ENCODE assay signal across 8 mouse cellular contexts in the genomic region with DNA sequence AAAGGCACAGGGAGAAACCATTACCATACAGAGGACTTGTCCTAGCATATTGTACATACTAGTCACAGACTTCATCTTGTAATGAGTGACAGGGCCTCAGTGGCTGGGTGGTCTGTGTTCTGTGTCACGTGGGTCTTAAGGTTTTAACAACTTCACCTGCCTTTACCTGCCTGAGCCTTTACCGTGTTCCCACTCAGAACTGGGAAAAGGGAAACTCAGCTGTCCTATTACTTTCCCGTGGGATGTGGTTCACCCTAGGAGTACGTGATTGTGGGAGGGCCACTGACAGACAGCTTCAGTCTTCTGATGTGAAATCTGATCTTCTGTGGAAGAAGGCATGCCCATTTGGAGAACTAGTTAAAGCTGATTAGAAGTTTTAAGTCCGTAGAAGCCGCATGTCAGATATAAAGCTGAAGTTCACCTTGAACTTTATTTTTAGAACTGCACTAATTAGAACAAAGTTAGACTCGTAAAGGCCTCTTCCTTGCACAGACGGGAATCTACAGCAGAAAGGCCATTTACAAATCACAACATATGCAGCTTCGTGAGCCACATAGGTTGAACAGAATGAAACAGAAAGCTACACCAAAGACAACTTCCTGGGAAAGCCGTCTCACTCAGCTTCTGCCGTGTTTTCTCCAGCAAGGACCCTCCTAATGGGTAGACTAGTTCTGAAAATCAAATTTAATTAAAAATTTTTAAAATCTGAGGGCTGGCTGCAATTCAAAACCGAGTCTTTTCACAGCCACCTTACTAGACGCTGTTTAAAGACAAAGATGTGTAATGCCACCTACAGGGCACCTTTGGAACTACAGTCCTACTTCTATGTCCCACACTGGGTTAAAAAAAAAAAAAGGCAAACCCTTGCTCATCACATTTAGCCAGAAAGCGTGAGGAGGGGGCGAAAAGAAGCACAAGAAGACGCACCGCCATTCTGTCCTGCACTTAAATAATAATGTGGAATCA. TPM values are rescaled to one million over a fixed set of nuclear protein-coding genes. Genes with fewer than 3 reads are reported as not detected.
DNase-seq lines count a peak whose midpoint lies in the region; ATAC-seq and TF ChIP-seq lines count a peak whose summit lies in the region.

No protein-coding gene starts in this region.

- no peaks in the 10 kb centered on the region for H3K27me3 ChIP-seq in embryonic facial prominence, embryonic 10.5 days (replicated peaks; ENCODE audit: low read depth, poor library complexity, severe bottlenecking)
- no peaks in the 10 kb centered on the region for H3K27me3 ChIP-seq in intestine, postnatal 0 days (replicated peaks; ENCODE audit: control insufficient read depth, insufficient read depth, low read length)
- no peaks in the 10 kb centered on the region for H3K27me3 ChIP-seq in midbrain, embryonic 11.5 days (ENCODE audit: control insufficient read depth, insufficient read depth, low read length)
- H3K27me3 ChIP-seq in spleen, adult 2 months (ENCODE audit: control insufficient read depth, insufficient read depth, low read length), result no peaks in the 10 kb centered on the region

- TF ChIP-seq POLR2A in spleen, adult 2 months (IDR thresholded peaks at IDR 0.05; ENCODE audit: low read depth, low read length), result no peak

- H3K27ac ChIP-seq in embryonic facial prominence, embryonic 10.5 days (replicated peaks), result no peak overlapping the region
- peak overlapping the region; percentile 31 for H3K27ac ChIP-seq in intestine, postnatal 0 days (ENCODE audit: low read depth, low read length)
- H3K27ac ChIP-seq in midbrain, embryonic 11.5 days (ENCODE audit: low read depth, low read length), result no peak overlapping the region
- H3K27ac ChIP-seq in spleen, adult 2 months (ENCODE audit: insufficient read depth, low read length), result no peak overlapping the region

- DNase-seq in A20 (ENCODE audit: low read depth, low spot score), result peak; percentile 87
- DNase-seq in adrenal gland, postnatal 10 days, result peak; percentile 88
- DNase-seq in embryonic facial prominence, embryonic 10.5 days (ENCODE audit: low spot score), result peak; percentile 70
- peak; percentile 94 for DNase-seq in heart, adult 11 months
- peak; percentile 81 for DNase-seq in left cerebral cortex, postnatal 4 days
- peak; percentile 97 for DNase-seq in midbrain, embryonic 11.5 days (ENCODE audit: low spot score, missing footprints)
- peak; percentile 76 to 77 for DNase-seq in spleen, adult 2 months (ENCODE audit: low read depth in 1 of 2, low spot score in 2 of 2)

- no peaks in the 10 kb centered on the region for H3K9me3 ChIP-seq in embryonic facial prominence, embryonic 10.5 days
- H3K9me3 ChIP-seq in intestine, postnatal 0 days (ENCODE audit: control insufficient read depth), result no peaks in the 10 kb centered on the region
- no peaks in the 10 kb centered on the region for H3K9me3 ChIP-seq in midbrain, embryonic 11.5 days (ENCODE audit: control insufficient read depth, low read length)

- 0 out of 2 replicates have a peak overlapping the region, but pooled peaks have one; percentile 8 for H3K9ac ChIP-seq in intestine, postnatal 0 days (ENCODE audit: low read depth, low read length)
- H3K9ac ChIP-seq in midbrain, embryonic 11.5 days (ENCODE audit: low read length), result no peak overlapping the region

- H3K36me3 ChIP-seq in embryonic facial prominence, embryonic 10.5 days (replicated peaks), result peaks cover 38% of the 10 kb centered on the region
- H3K36me3 ChIP-seq in intestine, postnatal 0 days (ENCODE audit: control insufficient read depth, insufficient read depth), result peaks cover 18% of the 10 kb centered on the region
- peaks cover 2% of the 10 kb centered on the region; the same call in 1 of the 2 replicates for H3K36me3 ChIP-seq in midbrain, embryonic 11.5 days (ENCODE audit: control insufficient read depth, insufficient read depth, low read length)
- H3K36me3 ChIP-seq in spleen, adult 2 months (ENCODE audit: control insufficient read depth, insufficient read depth, low read length), result peaks cover 14% of the 10 kb centered on the region

- 28% methylated on average over 17 of the region's 17 CpGs for WGBS in embryonic facial prominence, embryonic 10.5 days
- 22% methylated on average over 17 of the region's 17 CpGs for WGBS in intestine, postnatal 0 days
- 29% methylated on average over 17 of the region's 17 CpGs for WGBS in midbrain, embryonic 11.5 days
- 29% methylated on average over 17 of the region's 17 CpGs for WGBS in spleen, adult 2 months

- ATAC-seq in intestine, postnatal 0 days, result peak; percentile 48; the same call in 1 of the 2 replicates
- ATAC-seq in midbrain, embryonic 11.5 days (ENCODE audit: low FRiP score), result peak; percentile 33; the same call in 1 of the 2 replicates

- H3K4me1 ChIP-seq in embryonic facial prominence, embryonic 10.5 days, result peaks cover 14% of the 10 kb centered on the region
- H3K4me1 ChIP-seq in intestine, postnatal 0 days (replicated peaks; ENCODE audit: control insufficient read depth, insufficient read depth, low read length), result no peaks in the 10 kb centered on the region
- no peaks in the 10 kb centered on the region for H3K4me1 ChIP-seq in midbrain, embryonic 11.5 days (ENCODE audit: control insufficient read depth, insufficient read depth, low read length)
- H3K4me1 ChIP-seq in spleen, adult 2 months (ENCODE audit: control insufficient read depth, insufficient read depth, insufficient read length), result 0 out of 2 replicates have a peak, but pooled peaks cover 3% of the 10 kb centered on the region

- peak overlapping the region; percentile 59 for H3K4me2 ChIP-seq in intestine, postnatal 0 days (replicated peaks; ENCODE audit: low read depth)
- peak overlapping the region; percentile 21; the same call in 1 of the 2 replicates for H3K4me2 ChIP-seq in midbrain, embryonic 11.5 days

- intact Hi-C loops in left cerebral cortex, postnatal 4 days (cut with DNase I), result loop anchor here (10.0 kb wide), 1 partner anchor 109 kb away; no protein-coding TSS in a partner anchor

- H3K4me3 ChIP-seq in embryonic facial prominence, embryonic 10.5 days, result peak overlapping the region; percentile 35; the same call in 1 of the 2 replicates
- H3K4me3 ChIP-seq in intestine, postnatal 0 days (ENCODE audit: low read depth, low read length), result peak overlapping the region; percentile 44
- no peak overlapping the region for H3K4me3 ChIP-seq in midbrain, embryonic 11.5 days (ENCODE audit: low read depth, low read length)
- H3K4me3 ChIP-seq in spleen, adult 2 months (ENCODE audit: extremely low read depth, insufficient read depth, insufficient read length), result peak overlapping the region; percentile 49

- peak; percentile 84 for TF ChIP-seq CTCF in intestine, postnatal 0 days (IDR thresholded peaks at IDR 0.05; ENCODE audit: low read depth)
- TF ChIP-seq CTCF in spleen, adult 2 months (IDR thresholded peaks at IDR 0.05; ENCODE audit: extremely low read depth, insufficient read depth, insufficient read length, insufficient replicate concordance), result no peak

RNA-seq across cellular contexts. Expression of a gene that starts 8.6 kb away (rescaled TPM):
- 10 to 100 TPM; 10.7 to 10.8 TPM for total RNA-seq in adrenal gland, postnatal 10 days (2021)
- polyA plus RNA-seq in embryonic facial prominence, embryonic 10.5 days (2016; fragmentation: Nextera tagmentation; extraction: Ambion mirVana), result 36.6 and 37.5 TPM in 2 replicates
- 17.5 and 19.4 TPM in 2 replicates for polyA plus RNA-seq in intestine, postnatal 0 days (2015; fragmentation: Nextera tagmentation; extraction: Ambion mirVana)
- total RNA-seq in left cerebral cortex, postnatal 4 days (2021), result 10 to 100 TPM; 17.7 to 19.2 TPM
- polyA plus RNA-seq in midbrain, embryonic 11.5 days (2014; fragmentation: Nextera tagmentation; extraction: Ambion mirVana), result 16.4 and 17.8 TPM in 2 replicates
- polyA plus RNA-seq in spleen, adult 2 months (2012; rRNA removed), result 5.9 and 10.3 TPM in 2 replicates
